Mouse (Mus musculus): ENCODE results near the gene Rhbdf1. TPM values are rescaled to one million over a fixed set of nuclear protein-coding genes. Genes with fewer than 3 reads are reported as not detected.

Gene Rhbdf1
- total and polyA plus RNA-seq, 3 experiments = 2.9 to 14.3 TPM; not detected in 1

GRCm38 (mm10) chr11:32210623-32211022 is 11.5 kb downstream of the Rhbdf1 start:
- no peak for DNase-seq (ENCODE audit: low read depth, low spot score)
- TF ChIP-seq ZMIZ1 (IDR thresholded peaks at IDR 0.05; ENCODE audit: low read depth, low read length) = no peak
- TF ChIP-seq NRF1 (IDR thresholded peaks at IDR 0.05; ENCODE audit: insufficient read depth, low read depth, low read length, poor library complexity, severe bottlenecking) = no peak
- no peak for TF ChIP-seq MAFK (IDR thresholded peaks at IDR 0.05; ENCODE audit: borderline replicate concordance, low read depth, low read length)
- TF ChIP-seq RAD21 (IDR thresholded peaks at IDR 0.05; ENCODE audit: low read depth, low read length) = no peak
- H3K4me3 ChIP-seq (ENCODE audit: control insufficient read depth in 1 of 2, insufficient read depth in 1 of 2, low read depth in 2 of 2, low read length in 2 of 2) = no peak overlapping the region
- no peaks in the 10 kb centered on the region for H3K27me3 ChIP-seq (ENCODE audit: control insufficient read depth in 1 of 2, insufficient read depth in 2 of 2, low read length in 2 of 2)
- H3K9me3 ChIP-seq (replicated peaks; ENCODE audit: insufficient read depth, low read length) = no peaks in the 10 kb centered on the region
- no peak overlapping the region for H3K27ac ChIP-seq (ENCODE audit: control insufficient read depth, low read depth, low read length)
- H3K9ac ChIP-seq (ENCODE audit: control insufficient read depth, low read depth, low read length, poor library complexity, severe bottlenecking) = no peak overlapping the region
- H3K36me3 ChIP-seq (ENCODE audit: control insufficient read depth in 1 of 2, insufficient read depth in 2 of 2, low read length in 2 of 2) = peaks cover 0 to 3% of the 10 kb centered on the region in 2 experiments; a peak in 2 of 4 replicates
- peaks cover 0 to 4% of the 10 kb centered on the region in 2 experiments; a peak in 3 of 4 replicates for H3K4me1 ChIP-seq (ENCODE audit: control insufficient read depth in 1 of 2, insufficient read depth in 2 of 2, low read length in 2 of 2)
- H3K79me2 ChIP-seq (ENCODE audit: control insufficient read depth, insufficient read depth, low read length, poor library complexity) = peaks cover 3% of the 10 kb centered on the region; the same call in 1 of the 2 replicates

- peaks cover 3 to 22% of the 10 kb centered on the region in 2 experiments; a peak in 3 of 4 replicates for H3K4me1 ChIP-seq (ENCODE audit: control insufficient read depth in 1 of 2, insufficient read depth in 2 of 2, low read length in 2 of 2)
- no peaks in the 10 kb centered on the region for H3K9me3 ChIP-seq (replicated peaks; ENCODE audit: insufficient read depth, low read length)
- peak; percentile 100 for DNase-seq (ENCODE audit: low read depth, low spot score)
- peak within 1 kb of the TSS; percentile 77 for H3K9ac ChIP-seq (ENCODE audit: control insufficient read depth, low read depth, low read length, poor library complexity, severe bottlenecking)
- H3K27me3 ChIP-seq (ENCODE audit: control insufficient read depth in 1 of 2, insufficient read depth in 2 of 2, low read length in 2 of 2) = no peaks in the 10 kb centered on the region
- peak within 1 kb of the TSS; percentile 66 for H3K27ac ChIP-seq (ENCODE audit: control insufficient read depth, low read depth, low read length)
- H3K79me2 ChIP-seq (ENCODE audit: control insufficient read depth, insufficient read depth, low read length, poor library complexity) = peaks cover 7% of the 10 kb centered on the region
- peaks cover 0 to 10% of the 10 kb centered on the region in 2 experiments; a peak in 2 of 4 replicates for H3K36me3 ChIP-seq (ENCODE audit: control insufficient read depth in 1 of 2, insufficient read depth in 2 of 2, low read length in 2 of 2)
- H3K4me3 ChIP-seq (ENCODE audit: control insufficient read depth in 1 of 2, insufficient read depth in 1 of 2, low read depth in 2 of 2, low read length in 2 of 2) = peak within 1 kb of the TSS; percentile 75 to 80
- peak; percentile 89 for TF ChIP-seq POLR2AphosphoS2 (IDR thresholded peaks at IDR 0.05; ENCODE audit: low read length)
- TF ChIP-seq HCFC1 (IDR thresholded peaks at IDR 0.05; ENCODE audit: low read depth, low read length) = peak; percentile 86
- TF ChIP-seq MEF2A (IDR thresholded peaks at IDR 0.05; ENCODE audit: extremely low read depth, insufficient replicate concordance, low read depth, low read length, poor library complexity, severe bottlenecking) = no peak
- peak; percentile 90 for TF ChIP-seq MXI1 (IDR thresholded peaks at IDR 0.05; ENCODE audit: low read depth, low read length)
- peak; percentile 88 for TF ChIP-seq NRF1 (IDR thresholded peaks at IDR 0.05; ENCODE audit: insufficient read depth, low read depth, low read length, poor library complexity, severe bottlenecking)
- peak; percentile 85 for TF ChIP-seq GATA1 (IDR thresholded peaks at IDR 0.05; ENCODE audit: low read depth, low read length)
- peak; percentile 67; the same call in 1 of the 2 replicates for TF ChIP-seq ELF1 (IDR thresholded peaks at IDR 0.05; ENCODE audit: low read depth, low read length)
- no peak for TF ChIP-seq UBTF (IDR thresholded peaks at IDR 0.05; ENCODE audit: borderline replicate concordance, insufficient read depth, low read depth, low read length)
- no peak; a peak in 1 of 4 replicates for TF ChIP-seq EP300 (IDR thresholded peaks at IDR 0.05; ENCODE audit: low read depth in 1 of 2, low read length in 2 of 2)
- TF ChIP-seq SIN3A (IDR thresholded peaks at IDR 0.05; ENCODE audit: low read length) = peak; percentile 82
- peak; percentile 87 for TF ChIP-seq MAX (IDR thresholded peaks at IDR 0.05; ENCODE audit: low read length)
- 0 out of 2 replicates have a peak, but pooled peaks have one; percentile 20 for TF ChIP-seq SMC3 (IDR thresholded peaks at IDR 0.05; ENCODE audit: low read depth, low read length)
- peak; percentile 95 to 96 for TF ChIP-seq POLR2A (IDR thresholded peaks at IDR 0.05; ENCODE audit: control insufficient read depth in 1 of 2, insufficient read depth in 1 of 2, low read depth in 1 of 2, low read length in 2 of 2, poor library complexity in 1 of 2)
- TF ChIP-seq GABPA (IDR thresholded peaks at IDR 0.05; ENCODE audit: low read depth, low read length) = no peak
- TF ChIP-seq E2F4 (IDR thresholded peaks at IDR 0.05; ENCODE audit: borderline replicate concordance, low read depth, low read length) = no peak
- TF ChIP-seq KAT2A (conservative IDR thresholded peaks at IDR 0.05; ENCODE audit: low read depth, low read length) = no peak; the same call in 1 of the 2 replicates
- TF ChIP-seq MAFK (IDR thresholded peaks at IDR 0.05; ENCODE audit: borderline replicate concordance, low read depth, low read length) = no peak
- no peak for TF ChIP-seq ETS1 (IDR thresholded peaks at IDR 0.05; ENCODE audit: low read depth, low read length)
- TF ChIP-seq CTCF (IDR thresholded peaks at IDR 0.05 in 2 of 3, conservative IDR thresholded peaks at IDR 0.05 in 1 of 3; ENCODE audit: control insufficient read depth in 1 of 3, insufficient read depth in 1 of 3, low read depth in 2 of 3, low read length in 3 of 3, poor library complexity in 1 of 3, severe bottlenecking in 1 of 3) = peak; percentile 28 to 54 (median 44); a peak in 4 of 6 replicates
- no peak for TF ChIP-seq RCOR1 (IDR thresholded peaks at IDR 0.05; ENCODE audit: low read depth, low read length)
- no peak for TF ChIP-seq ZKSCAN1 (IDR thresholded peaks at IDR 0.05; ENCODE audit: low read depth, low read length)
- no peak; the same call in 1 of the 2 replicates for TF ChIP-seq POLR2AphosphoS5 (IDR thresholded peaks at IDR 0.05; ENCODE audit: borderline replicate concordance, low read depth, low read length)
- no peak for TF ChIP-seq TAL1 (IDR thresholded peaks at IDR 0.05; ENCODE audit: low read length)
- no peak for TF ChIP-seq USF2 (IDR thresholded peaks at IDR 0.05; ENCODE audit: borderline replicate concordance in 1 of 2, insufficient read depth in 1 of 2, low read depth in 1 of 2, low read length in 2 of 2)
- TF ChIP-seq ZNF384 (IDR thresholded peaks at IDR 0.05; ENCODE audit: low read depth, low read length) = no peak
- TF ChIP-seq MAZ (IDR thresholded peaks at IDR 0.05; ENCODE audit: low read depth, low read length) = no peak
Measured at GRCm38 (mm10) chr11:32205058-32205873, 16.8 kb downstream of the Rhbdf1 start, which contains the start of gene Snrnp25. Snrnp25 (plus strand) TSS chr11:32205415.

Measured in MEL (cell line).